Mouse (Mus musculus): ENCODE measurements around the gene Emc9.

The Emc9 gene

GRCm38 (mm10) chr14:55560202-55561073 is 24.7 kb downstream of the Emc9 start, which contains the start of gene A730061H03Rik:
A730061H03Rik (minus strand) TSS chr14:55560406.
- peak; percentile 95 for DNase-seq (ENCODE audit: low spot score)

GRCm38 (mm10) chr14:55559799-55560201 is 25.3 kb downstream of the Emc9 start, which contains the start of gene Dcaf11:
Dcaf11 (plus strand) TSS chr14:55560006.
- DNase-seq (ENCODE audit: low spot score), result peak; percentile 68

GRCm38 (mm10) chr14:55558740-55559448 is 26.2 kb downstream of the Emc9 start:
- no peak for DNase-seq (ENCODE audit: low spot score)

- no peak for DNase-seq (ENCODE audit: low spot score)
These were observed 27.5 kb downstream of the Emc9 start for GRCm38 (mm10) chr14:55557587-55557986.

- peak; percentile 81 for DNase-seq (ENCODE audit: low spot score)
These were observed 28.1 kb downstream of the Emc9 start for GRCm38 (mm10) chr14:55557003-55557402.

GRCm38 (mm10) chr14:55555788-55556187 is 29.3 kb downstream of the Emc9 start:
- no peak for DNase-seq (ENCODE audit: low spot score)

- no peak for DNase-seq (ENCODE audit: low spot score)
These were observed 30.5 kb downstream of the Emc9 start for GRCm38 (mm10) chr14:55554635-55555034.

- no peak for DNase-seq (ENCODE audit: low spot score)
These were observed 33.3 kb downstream of the Emc9 start for GRCm38 (mm10) chr14:55551794-55552193.

GRCm38 (mm10) chr14:55551347-55551746 is 33.8 kb downstream of the Emc9 start:
- no peak for DNase-seq (ENCODE audit: low spot score)

GRCm38 (mm10) chr14:55550191-55550590 is 34.9 kb downstream of the Emc9 start:
- no peak for DNase-seq (ENCODE audit: low spot score)

- DNase-seq (ENCODE audit: low spot score), result no peak
These were observed 40.8 kb downstream of the Emc9 start for GRCm38 (mm10) chr14:55544334-55544733.

- DNase-seq (ENCODE audit: low spot score), result no peak
These were observed 42.8 kb downstream of the Emc9 start for GRCm38 (mm10) chr14:55542268-55542667.

- peak; percentile 71 for DNase-seq (ENCODE audit: low spot score)
These were observed 44.2 kb downstream of the Emc9 start for GRCm38 (mm10) chr14:55540787-55541321.

GRCm38 (mm10) chr14:55540067-55540786 is 44.9 kb downstream of the Emc9 start, which contains the start of gene Pck2:
Pck2 (plus strand) TSS chr14:55540266.
- peak; percentile 71 for DNase-seq (ENCODE audit: low spot score)

- no peak for DNase-seq (ENCODE audit: low spot score)
These were observed 48.9 kb downstream of the Emc9 start for GRCm38 (mm10) chr14:55536116-55536745.
